Mouse (Mus musculus) CH12.LX (cell line): ENCODE data around the gene Hist2h3c1. TPM values are rescaled to one million over a fixed set of nuclear protein-coding genes. Genes with fewer than 3 reads are reported as not detected.
A peak's percentile ranks its signal among the peaks of the same experiment; 100 is the strongest.

ENCODE experiments used
- DNase-seq: peaks from one replicate; pipeline ENCODE4 v3.0.0-alpha.2; 2013; ENCODE audit errors: extremely low read depth
- H3K27ac ChIP-seq: 2 replicates; pipeline ENCODE4 v1.5.1; 2012; ENCODE audit warnings: low read depth, mild to moderate bottlenecking, control low read depth, moderate library complexity; ENCODE audit not compliant: insufficient read depth
- H3K27me3 ChIP-seq: replicated peaks from 2 replicates; pipeline ENCODE3; 2012; ENCODE audit warnings: inconsistent platforms
- H3K36me3 ChIP-seq, 2 experiments: replicated peaks in 1 of 2; 2 replicates each; pipeline versions ENCODE3 to v1.6.1; 2012; ENCODE audit warnings: inconsistent platforms in 1 of 2, low read length in 1 of 2, mild to moderate bottlenecking in 1 of 2, mixed read lengths in 1 of 2, moderate library complexity in 1 of 2; ENCODE audit not compliant: control insufficient read depth in 1 of 2, insufficient read depth in 1 of 2
- H3K4me1 ChIP-seq, 2 experiments: 2 replicates each; pipeline ENCODE4 v1.6.1; 2012; ENCODE audit warnings: inconsistent platforms in 1 of 2, moderate library complexity in 1 of 2; ENCODE audit not compliant: insufficient read depth in 2 of 2, control insufficient read depth in 1 of 2
- H3K4me2 ChIP-seq: 2 replicates; pipeline ENCODE4 v1.6.1; 2012; ENCODE audit warnings: low read depth, mild to moderate bottlenecking, control low read depth; ENCODE audit not compliant: poor library complexity, insufficient read depth, severe bottlenecking
- H3K4me3 ChIP-seq, 3 experiments: fragments of 150-350 bp in 1 of 3; sonication (generic) in 1 of 3; replicated peaks in 1 of 3; 2 replicates each; pipeline versions ENCODE3 to v1.5.1; 2011 to 2012; ENCODE audit warnings: low read depth in 2 of 3, low read length in 2 of 3, mild to moderate bottlenecking in 2 of 3, moderate library complexity in 2 of 3, control low read depth in 1 of 3, improper control_type of control experiment in 1 of 3, inconsistent platforms in 1 of 3, mixed read lengths in 1 of 3; ENCODE audit not compliant: poor library complexity in 1 of 3
- H3K79me2 ChIP-seq: replicated peaks from 2 replicates; pipeline ENCODE4 v1.6.1; 2012; ENCODE audit warnings: mild to moderate bottlenecking, moderate library complexity; ENCODE audit not compliant: control insufficient read depth, poor library complexity, insufficient read depth, severe bottlenecking; ENCODE audit errors: extremely low read depth
- H3K9ac ChIP-seq: 2 replicates; pipeline ENCODE4 v1.6.1; 2012; ENCODE audit warnings: low read depth, mild to moderate bottlenecking, control low read depth, moderate library complexity; ENCODE audit not compliant: insufficient read depth
- H3K9me3 ChIP-seq: replicated peaks from 2 replicates; pipeline ENCODE3; 2012; ENCODE audit warnings: low read length, inconsistent platforms, mixed read lengths
- CHD2 ChIP-seq: IDR thresholded peaks from 2 replicates; pipeline ENCODE4 v1.6.1; 2011; ENCODE audit warnings: low read length, improper control_type of control experiment
- E2F4 ChIP-seq: IDR thresholded peaks from 2 replicates; pipeline ENCODE4 v1.6.1; 2011; ENCODE audit warnings: low read depth, low read length, improper control_type of control experiment; ENCODE audit not compliant: insufficient replicate concordance
- ELF1 ChIP-seq: IDR thresholded peaks from 2 replicates; pipeline ENCODE4 v1.6.1; 2014; ENCODE audit warnings: low read depth, mild to moderate bottlenecking, inconsistent platforms, low read length, improper control_type of control experiment
- ETS1 ChIP-seq: conservative IDR thresholded peaks from 2 replicates; pipeline ENCODE4 v1.6.1; 2012; ENCODE audit warnings: low read depth, mild to moderate bottlenecking, inconsistent platforms, low read length, improper control_type of control experiment, moderate library complexity
- HCFC1 ChIP-seq: IDR thresholded peaks from 2 replicates; pipeline ENCODE4 v1.6.1; 2012; ENCODE audit warnings: low read depth, mild to moderate bottlenecking, inconsistent platforms, low read length, improper control_type of control experiment
- JUN ChIP-seq: IDR thresholded peaks from 2 replicates; pipeline ENCODE4 v1.6.1; 2011; ENCODE audit warnings: low read depth, mild to moderate bottlenecking, low read length, improper control_type of control experiment, moderate library complexity; ENCODE audit not compliant: insufficient read depth
- JUND ChIP-seq: conservative IDR thresholded peaks from 2 replicates; pipeline ENCODE4 v1.6.1; 2011; ENCODE audit warnings: low read depth, low read length, improper control_type of control experiment
- KAT2A ChIP-seq: IDR thresholded peaks from 2 replicates; pipeline ENCODE4 v1.6.1; 2012; ENCODE audit warnings: low read length, improper control_type of control experiment, inconsistent platforms; ENCODE audit not compliant: insufficient replicate concordance
- MAX ChIP-seq: IDR thresholded peaks from 2 replicates; pipeline ENCODE4 v1.6.1; 2011; ENCODE audit warnings: low read length, improper control_type of control experiment
- MAZ ChIP-seq: IDR thresholded peaks from 2 replicates; pipeline ENCODE4 v1.6.1; 2012; ENCODE audit warnings: low read depth, mild to moderate bottlenecking, inconsistent platforms, low read length, improper control_type of control experiment, moderate library complexity
- MEF2A ChIP-seq: IDR thresholded peaks from 2 replicates; pipeline ENCODE4 v1.6.1; 2014; ENCODE audit warnings: low read depth, mild to moderate bottlenecking, inconsistent platforms, low read length, improper control_type of control experiment, borderline replicate concordance
- MXI1 ChIP-seq: IDR thresholded peaks from 2 replicates; pipeline ENCODE4 v1.6.1; 2011; ENCODE audit warnings: mild to moderate bottlenecking, low read depth, low read length, improper control_type of control experiment
- MYC ChIP-seq: IDR thresholded peaks from 2 replicates; pipeline ENCODE4 v1.6.1; 2011; ENCODE audit warnings: low read depth, mild to moderate bottlenecking, improper control_type of control experiment, low read length
- PAX5 ChIP-seq: IDR thresholded peaks from 2 replicates; pipeline ENCODE4 v1.6.1; 2012; ENCODE audit warnings: low read length, inconsistent platforms, mixed read lengths
- POLR2A ChIP-seq: IDR thresholded peaks from 2 replicates; pipeline ENCODE4 v1.6.1; 2011; ENCODE audit warnings: low read depth, mild to moderate bottlenecking, improper control_type of control experiment, low read length
- RCOR1 ChIP-seq: conservative IDR thresholded peaks from 2 replicates; pipeline ENCODE4 v1.6.1; 2012; ENCODE audit warnings: low read depth, mild to moderate bottlenecking, inconsistent platforms, low read length, improper control_type of control experiment
- SIN3A ChIP-seq: IDR thresholded peaks from 2 replicates; pipeline ENCODE4 v1.6.1; 2012; ENCODE audit warnings: low read length, improper control_type of control experiment, inconsistent platforms
- SMC3 ChIP-seq: IDR thresholded peaks from 2 replicates; pipeline ENCODE4 v1.6.1; 2011; ENCODE audit warnings: low read depth, low read length, improper control_type of control experiment
- TBP ChIP-seq: conservative IDR thresholded peaks from 2 replicates; pipeline ENCODE4 v1.6.1; 2011; ENCODE audit warnings: low read depth, low read length, improper control_type of control experiment
- UBTF ChIP-seq: IDR thresholded peaks from 2 replicates; pipeline ENCODE4 v1.6.1; 2012; ENCODE audit warnings: low read depth, mild to moderate bottlenecking, inconsistent platforms, low read length, improper control_type of control experiment, moderate library complexity
- USF2 ChIP-seq: conservative IDR thresholded peaks from 2 replicates; pipeline ENCODE4 v1.6.1; 2011; ENCODE audit warnings: low read depth, low read length, improper control_type of control experiment
- ZKSCAN1 ChIP-seq: IDR thresholded peaks from 2 replicates; pipeline ENCODE4 v1.6.1; 2012; ENCODE audit warnings: low read depth, inconsistent platforms, low read length, improper control_type of control experiment, borderline replicate concordance
- ZMIZ1 ChIP-seq: IDR thresholded peaks from 2 replicates; pipeline ENCODE4 v1.6.1; 2012; ENCODE audit warnings: low read depth, mild to moderate bottlenecking, inconsistent platforms, low read length, improper control_type of control experiment
- ZNF384 ChIP-seq: IDR thresholded peaks from 2 replicates; pipeline ENCODE4 v1.6.1; 2012; ENCODE audit warnings: low read depth, low read length, improper control_type of control experiment, inconsistent platforms
- dilution Hi-C: fragments of 300-500 bp; cut with MboI; formaldehyde crosslinking; loops from 2 replicates; pipeline ENCODE4 v1.14.3; 2020; ENCODE audit warnings: low sequenced_read_pairs; ENCODE audit not compliant: extremely low pct_unique_long_range_greater_than_20kb, extremely low pct_ligation_motif_present
- in situ Hi-C: fragments of 300-500 bp; cut with MboI; formaldehyde crosslinking; loops from 3 replicates; pipeline ENCODE4 v1.14.3; 2019; ENCODE audit warnings: low sequenced_read_pairs, low pct_ligation_motif_present, low pct_unique_long_range_greater_than_20kb, mixed read lengths
- polyA plus RNA-seq: library from polyadenylated mRNA; unstranded; fragments of >175 nt; gene quantifications from 2 replicates; pipeline ENCODE4 v1.2.1, GENCODE M21; 2012; ENCODE audit warnings: low read depth; ENCODE audit not compliant: insufficient read length
- total RNA-seq, 2 experiments: library from RNA; depleted of rRNA; stranded (reverse); fragments of 300-350 nt in 1 of 2; fragments of >200 nt in 1 of 2; gene quantifications; 2 replicates each; pipeline ENCODE4 v1.2.3; 2012 to 2014

The Hist2h3c1 gene
- total and polyA plus RNA-seq, 3 experiments = 0.33 to 1.4 (median 1.4) TPM

GRCm38 (mm10) chr3:96249034-96249345, 2.5 kb downstream of the Hist2h3c1 start:
- no peaks in the 10 kb centered on the region for H3K79me2 ChIP-seq
- peaks cover 4 to 21% of the 10 kb centered on the region in 2 experiments; a peak in 3 of 4 replicates for H3K4me1 ChIP-seq
- H3K36me3 ChIP-seq = no peaks in the 10 kb centered on the region
- no peak overlapping the region; the same call in 1 of the 2 replicates for H3K9ac ChIP-seq
- no peaks in the 10 kb centered on the region for H3K9me3 ChIP-seq
- no peak for DNase-seq
- H3K4me2 ChIP-seq = no peak overlapping the region
- TF ChIP-seq KAT2A (no peak), RCOR1 (no peak), UBTF (no peak), ZMIZ1 (no peak), SMC3 (no peak), MAZ (no peak), MAX (no peak), E2F4 (no peak), POLR2A (no peak), PAX5 (no peak), JUND (no peak), CHD2 (no peak), HCFC1 (no peak), ELF1 (no peak), MXI1 (no peak), ZKSCAN1 (no peak), MYC (no peak), ETS1 (no peak)
- H3K27me3 ChIP-seq = no peaks in the 10 kb centered on the region
- dilution Hi-C loops (no loop called here), in situ Hi-C loops (no loop called here)
- H3K4me3 ChIP-seq = peak overlapping the region in 1 of 3 experiments; percentile 3
- H3K27ac ChIP-seq = no peak overlapping the region

GRCm38 (mm10) chr3:96250890-96251289, 4.4 kb downstream of the Hist2h3c1 start:
- DNase-seq = no peak
- in situ Hi-C loops = no loop called here
- H3K4me1 ChIP-seq = peaks cover 5 to 29% of the 10 kb centered on the region in 2 experiments
- H3K9me3 ChIP-seq = no peaks in the 10 kb centered on the region
- H3K9ac ChIP-seq = no peak overlapping the region
- TF ChIP-seq SIN3A = no peak
- no peak for TF ChIP-seq TBP
- TF ChIP-seq HCFC1 = no peak
- TF ChIP-seq USF2 = no peak
- TF ChIP-seq KAT2A = no peak
- no peak for TF ChIP-seq ZNF384
- no peak for TF ChIP-seq SMC3
- TF ChIP-seq MEF2A = no peak
- TF ChIP-seq RCOR1 = no peak
- no peak for TF ChIP-seq JUN
- no peak overlapping the region for H3K27ac ChIP-seq
- H3K4me3 ChIP-seq = no peak overlapping the region
- no peak overlapping the region for H3K4me2 ChIP-seq
- H3K79me2 ChIP-seq = no peaks in the 10 kb centered on the region
- no peaks in the 10 kb centered on the region for H3K36me3 ChIP-seq
- dilution Hi-C loops = no loop called here
- H3K27me3 ChIP-seq = no peaks in the 10 kb centered on the region
